Mouse (Mus musculus) bone marrow macrophage, adult 2 months (primary cell): ENCODE results near the gene Pou2f1. TPM values are rescaled to one million over a fixed set of nuclear protein-coding genes. Genes with fewer than 3 reads are reported as not detected.

Experiments
- H3K27ac ChIP-seq: 2 replicates; pipeline ENCODE4 v1.5.1; 2012; ENCODE audit warnings: low read depth, low read length; ENCODE audit not compliant: insufficient read depth
- H3K4me1 ChIP-seq: 2 replicates; pipeline ENCODE4 v1.6.1; 2012; ENCODE audit warnings: low read length; ENCODE audit not compliant: control insufficient read depth, insufficient read depth
- H3K4me3 ChIP-seq: 2 replicates; pipeline ENCODE4 v1.5.1; 2012; ENCODE audit warnings: mild to moderate bottlenecking, low read length, moderate library complexity; ENCODE audit not compliant: insufficient read depth
- CTCF ChIP-seq: IDR thresholded peaks from 2 replicates; pipeline ENCODE4 v1.5.1; 2012; ENCODE audit warnings: low read depth, mild to moderate bottlenecking, low read length, moderate library complexity
- POLR2A ChIP-seq: IDR thresholded peaks from 2 replicates; pipeline ENCODE4 v1.6.1; 2012; ENCODE audit warnings: mild to moderate bottlenecking, low read depth, low read length, borderline replicate concordance
- polyA plus RNA-seq: library from polyadenylated mRNA; stranded (reverse); fragments of >200 nt; gene quantifications from 2 replicates; pipeline ENCODE4 v1.2.4, GENCODE M21; 2012; ENCODE audit not compliant: missing spikeins, insufficient read depth, insufficient read length

The Pou2f1 gene
- polyA plus RNA-seq, 1 experiment, result 12.3 TPM

GRCm38 (mm10) chr1:165834633-165834975 lies 167.9 kb downstream of the Pou2f1 start:
- TF ChIP-seq POLR2A, result no peak
- TF ChIP-seq CTCF, result no peak
- Histone ChIP-seq H3K4me1 (peaks cover 7% of the 10 kb centered on the region; the same call in 1 of the 2 replicates), H3K27ac (no peak overlapping the region), H3K4me3 (no peak overlapping the region)

GRCm38 (mm10) chr1:165833910-165834632 lies 168.4 kb downstream of the Pou2f1 start:
- H3K27ac ChIP-seq, result no peak overlapping the region
- TF ChIP-seq CTCF (no peak), POLR2A (no peak)
- H3K4me1 ChIP-seq, result peaks cover 7% of the 10 kb centered on the region; the same call in 1 of the 2 replicates
- H3K4me3 ChIP-seq, result no peak overlapping the region

GRCm38 (mm10) chr1:165833244-165833643 lies 169.2 kb downstream of the Pou2f1 start:
- no peak overlapping the region for H3K27ac ChIP-seq
- no peak for TF ChIP-seq CTCF
- no peak for TF ChIP-seq POLR2A
- H3K4me1 ChIP-seq, result peaks cover 7% of the 10 kb centered on the region; the same call in 1 of the 2 replicates
- H3K4me3 ChIP-seq, result no peak overlapping the region

GRCm38 (mm10) chr1:165829890-165830289 lies 172.6 kb downstream of the Pou2f1 start:
- Histone ChIP-seq H3K27ac (no peak overlapping the region), H3K4me1 (peaks cover 7% of the 10 kb centered on the region; the same call in 1 of the 2 replicates), H3K4me3 (no peak overlapping the region)
- TF ChIP-seq POLR2A, result no peak
- no peak for TF ChIP-seq CTCF

GRCm38 (mm10) chr1:165828615-165829014 lies 173.9 kb downstream of the Pou2f1 start:
- H3K4me3 ChIP-seq, result no peak overlapping the region
- H3K4me1 ChIP-seq, result peaks cover 7% of the 10 kb centered on the region; the same call in 1 of the 2 replicates
- H3K27ac ChIP-seq, result no peak overlapping the region
- TF ChIP-seq POLR2A (no peak), CTCF (no peak)

- H3K4me3 ChIP-seq, result no peak overlapping the region
- no peak overlapping the region for H3K27ac ChIP-seq
- peaks cover 7% of the 10 kb centered on the region; the same call in 1 of the 2 replicates for H3K4me1 ChIP-seq
- TF ChIP-seq POLR2A, result no peak
- TF ChIP-seq CTCF, result no peak
Measured at GRCm38 (mm10) chr1:165828173-165828572, 174.3 kb downstream of the Pou2f1 start.

- TF ChIP-seq CTCF (no peak), POLR2A (no peak)
- no peak overlapping the region for H3K4me3 ChIP-seq
- no peak overlapping the region for H3K27ac ChIP-seq
- no peaks in the 10 kb centered on the region for H3K4me1 ChIP-seq
Measured at GRCm38 (mm10) chr1:165822031-165822430, 180.4 kb downstream of the Pou2f1 start.

GRCm38 (mm10) chr1:165819147-165819546 lies 183.3 kb downstream of the Pou2f1 start:
- no peak for TF ChIP-seq POLR2A
- TF ChIP-seq CTCF, result no peak
- Histone ChIP-seq H3K4me3 (no peak overlapping the region), H3K27ac (no peak overlapping the region), H3K4me1 (no peaks in the 10 kb centered on the region)

GRCm38 (mm10) chr1:165818145-165818860 lies 184.2 kb downstream of the Pou2f1 start:
- TF ChIP-seq POLR2A, result no peak
- no peak for TF ChIP-seq CTCF
- Histone ChIP-seq H3K27ac (no peak overlapping the region), H3K4me3 (no peak overlapping the region), H3K4me1 (no peaks in the 10 kb centered on the region)

- TF ChIP-seq CTCF (no peak), POLR2A (no peak)
- Histone ChIP-seq H3K4me1 (no peaks in the 10 kb centered on the region), H3K27ac (no peak overlapping the region)
Measured at GRCm38 (mm10) chr1:165817264-165817663, 185.2 kb downstream of the Pou2f1 start.

More at GRCm38 (mm10) chr1:165817264-165817663, 185.2 kb downstream of the Pou2f1 start:
- no peak overlapping the region for H3K4me3 ChIP-seq
